Mouse (Mus musculus): ENCODE measurements at regions not wholly inside any gene's neighbourhood (a gene's known extent, or its start where the extent isn't known, plus 50 kb on each side); places are given as distances from the start of the nearest gene placed in this dataset.

DNA sequence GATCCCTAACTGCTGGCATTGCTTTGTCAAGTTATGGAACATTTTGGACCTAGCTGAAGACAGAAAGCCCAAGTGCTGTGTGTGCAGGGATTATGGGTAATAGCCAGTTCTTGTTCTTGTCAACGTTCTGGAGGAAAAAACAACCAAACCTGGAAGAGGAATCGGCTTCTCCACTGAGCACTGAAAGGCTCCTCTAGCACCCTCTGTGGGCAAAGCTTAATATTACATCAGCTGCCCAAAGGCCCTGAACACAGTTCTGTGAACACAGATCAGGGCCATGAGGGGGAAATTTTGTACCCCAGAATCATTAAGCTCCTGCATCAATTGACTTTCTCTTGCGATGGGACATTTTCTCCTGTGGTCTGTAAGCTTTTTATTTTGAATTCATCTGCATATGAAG is 112.9 kb upstream of the Map3k7 start:
- H3K79me2 ChIP-seq (ENCODE audit: control insufficient read depth, insufficient read depth): no peaks in the 10 kb centered on the region
- no peaks in the 10 kb centered on the region for H3K36me3 ChIP-seq (ENCODE audit: control insufficient read depth, insufficient read depth)
- no peak overlapping the region for H3K4me2 ChIP-seq (ENCODE audit: low read depth)
- H3K27me3 ChIP-seq (ENCODE audit: control insufficient read depth, insufficient read depth, insufficient read length): no peaks in the 10 kb centered on the region
- no peak overlapping the region for H3ac ChIP-seq (ENCODE audit: control insufficient read depth, insufficient read length)
- H3K4me3 ChIP-seq: no peak overlapping the region
- no peak for TF ChIP-seq MAX (IDR thresholded peaks at IDR 0.05; ENCODE audit: low read depth)
- TF ChIP-seq TCF12 (IDR thresholded peaks at IDR 0.05; ENCODE audit: insufficient read depth, poor library complexity, severe bottlenecking): no peak

- H3K79me2 ChIP-seq (ENCODE audit: control insufficient read depth, insufficient read depth): no peaks in the 10 kb centered on the region
- H3K4me2 ChIP-seq (ENCODE audit: low read depth): no peak overlapping the region
- H3K36me3 ChIP-seq (ENCODE audit: control insufficient read depth, insufficient read depth): no peaks in the 10 kb centered on the region
- TF ChIP-seq E2F4 (IDR thresholded peaks at IDR 0.05; ENCODE audit: insufficient read depth): no peak
- TF ChIP-seq SRF (IDR thresholded peaks at IDR 0.05; ENCODE audit: control insufficient read depth, insufficient read length, low read depth): no peak
- no peak for TF ChIP-seq MAX (IDR thresholded peaks at IDR 0.05; ENCODE audit: low read depth)
- no peak for TF ChIP-seq CEBPB (IDR thresholded peaks at IDR 0.05; ENCODE audit: insufficient read depth, poor library complexity, severe bottlenecking)
- TF ChIP-seq POLR2A (IDR thresholded peaks at IDR 0.05; ENCODE audit: insufficient read length, low read depth): no peak
- no peak for TF ChIP-seq POLR2AphosphoS2 (IDR thresholded peaks at IDR 0.05; ENCODE audit: insufficient read length, low read depth)
- TF ChIP-seq REST (IDR thresholded peaks at IDR 0.05; ENCODE audit: insufficient read depth, insufficient read length): no peak
- no peak for TF ChIP-seq TCF3 (IDR thresholded peaks at IDR 0.05; ENCODE audit: insufficient read length, low read depth)
- TF ChIP-seq USF1 (IDR thresholded peaks at IDR 0.05; ENCODE audit: low read depth): no peak
- no peak for TF ChIP-seq MYOD1 (IDR thresholded peaks at IDR 0.05; ENCODE audit: control insufficient read depth in 1 of 3, insufficient read length in 2 of 3, low read depth in 2 of 3)
- no peak for TF ChIP-seq MYOG (IDR thresholded peaks at IDR 0.05; ENCODE audit: control insufficient read depth in 1 of 3, insufficient read depth in 1 of 3, insufficient read length in 2 of 3, low read depth in 2 of 3)
- no peaks in the 10 kb centered on the region for H3K27me3 ChIP-seq (ENCODE audit: control insufficient read depth, insufficient read depth, insufficient read length)
- H3K4me3 ChIP-seq: no peak overlapping the region
- H3ac ChIP-seq (ENCODE audit: control insufficient read depth, insufficient read length): no peak overlapping the region
Measured at GRCm38 (mm10) chr4:31853851-31854250, 110.0 kb upstream of the Map3k7 start.

- no peak overlapping the region for H3K4me2 ChIP-seq (ENCODE audit: low read depth)
- no peaks in the 10 kb centered on the region for H3K36me3 ChIP-seq (ENCODE audit: control insufficient read depth, insufficient read depth)
- H3K79me2 ChIP-seq (ENCODE audit: control insufficient read depth, insufficient read depth): no peaks in the 10 kb centered on the region
- H3K27me3 ChIP-seq (ENCODE audit: control insufficient read depth, insufficient read depth, insufficient read length): no peaks in the 10 kb centered on the region
- H3ac ChIP-seq (ENCODE audit: control insufficient read depth, insufficient read length): no peak overlapping the region
- TF ChIP-seq MYOD1 (IDR thresholded peaks at IDR 0.05; ENCODE audit: control insufficient read depth in 1 of 3, insufficient read length in 2 of 3, low read depth in 2 of 3) (no peak), USF1 (IDR thresholded peaks at IDR 0.05; ENCODE audit: low read depth) (no peak), POLR2A (IDR thresholded peaks at IDR 0.05; ENCODE audit: insufficient read length, low read depth) (no peak), SRF (IDR thresholded peaks at IDR 0.05; ENCODE audit: control insufficient read depth, insufficient read length, low read depth) (no peak)
- no peak overlapping the region for H3K4me3 ChIP-seq
Measured at GRCm38 (mm10) chr4:31860389-31860788, 103.5 kb upstream of the Map3k7 start.

- H3K4me2 ChIP-seq (ENCODE audit: low read depth): no peak overlapping the region
- H3K27me3 ChIP-seq (ENCODE audit: control insufficient read depth, insufficient read depth, insufficient read length): no peaks in the 10 kb centered on the region
- no peak overlapping the region for H3ac ChIP-seq (ENCODE audit: control insufficient read depth, insufficient read length)
- no peaks in the 10 kb centered on the region for H3K36me3 ChIP-seq (ENCODE audit: control insufficient read depth, insufficient read depth)
- no peak overlapping the region for H3K4me3 ChIP-seq
- TF ChIP-seq TCF12 (IDR thresholded peaks at IDR 0.05; ENCODE audit: insufficient read depth, poor library complexity, severe bottlenecking): no peak
- TF ChIP-seq TCF3 (IDR thresholded peaks at IDR 0.05; ENCODE audit: insufficient read length, low read depth): no peak
- no peak for TF ChIP-seq CEBPB (IDR thresholded peaks at IDR 0.05; ENCODE audit: insufficient read depth, poor library complexity, severe bottlenecking)
- TF ChIP-seq MAX (IDR thresholded peaks at IDR 0.05; ENCODE audit: low read depth): no peak
- TF ChIP-seq SRF (IDR thresholded peaks at IDR 0.05; ENCODE audit: control insufficient read depth, insufficient read length, low read depth): no peak
- no peak for TF ChIP-seq USF1 (IDR thresholded peaks at IDR 0.05; ENCODE audit: low read depth)
- TF ChIP-seq MYOG (IDR thresholded peaks at IDR 0.05; ENCODE audit: control insufficient read depth in 1 of 3, insufficient read depth in 1 of 3, insufficient read length in 2 of 3, low read depth in 2 of 3): no peak
- TF ChIP-seq POLR2A (IDR thresholded peaks at IDR 0.05; ENCODE audit: insufficient read length, low read depth): no peak
- TF ChIP-seq POLR2AphosphoS2 (IDR thresholded peaks at IDR 0.05; ENCODE audit: insufficient read length, low read depth): no peak
- no peak for TF ChIP-seq REST (IDR thresholded peaks at IDR 0.05; ENCODE audit: insufficient read depth, insufficient read length)
- no peak for TF ChIP-seq E2F4 (IDR thresholded peaks at IDR 0.05; ENCODE audit: insufficient read depth)
- TF ChIP-seq MYOD1 (IDR thresholded peaks at IDR 0.05; ENCODE audit: control insufficient read depth in 1 of 3, insufficient read length in 2 of 3, low read depth in 2 of 3): no peak
- no peaks in the 10 kb centered on the region for H3K79me2 ChIP-seq (ENCODE audit: control insufficient read depth, insufficient read depth)
Measured at GRCm38 (mm10) chr4:31861172-31861571, 102.7 kb upstream of the Map3k7 start.

- TF ChIP-seq POLR2A (IDR thresholded peaks at IDR 0.05; ENCODE audit: insufficient read length, low read depth): no peak
- no peak for TF ChIP-seq SRF (IDR thresholded peaks at IDR 0.05; ENCODE audit: control insufficient read depth, insufficient read length, low read depth)
- TF ChIP-seq MAX (IDR thresholded peaks at IDR 0.05; ENCODE audit: low read depth): no peak
- no peak for TF ChIP-seq MYOG (IDR thresholded peaks at IDR 0.05; ENCODE audit: control insufficient read depth in 1 of 3, insufficient read depth in 1 of 3, insufficient read length in 2 of 3, low read depth in 2 of 3)
- no peak for TF ChIP-seq POLR2AphosphoS2 (IDR thresholded peaks at IDR 0.05; ENCODE audit: insufficient read length, low read depth)
- no peak for TF ChIP-seq TCF12 (IDR thresholded peaks at IDR 0.05; ENCODE audit: insufficient read depth, poor library complexity, severe bottlenecking)
- no peak for TF ChIP-seq REST (IDR thresholded peaks at IDR 0.05; ENCODE audit: insufficient read depth, insufficient read length)
- TF ChIP-seq E2F4 (IDR thresholded peaks at IDR 0.05; ENCODE audit: insufficient read depth): no peak
- TF ChIP-seq TCF3 (IDR thresholded peaks at IDR 0.05; ENCODE audit: insufficient read length, low read depth): no peak
- no peak for TF ChIP-seq CEBPB (IDR thresholded peaks at IDR 0.05; ENCODE audit: insufficient read depth, poor library complexity, severe bottlenecking)
- no peak for TF ChIP-seq USF1 (IDR thresholded peaks at IDR 0.05; ENCODE audit: low read depth)
- no peak for TF ChIP-seq MYOD1 (IDR thresholded peaks at IDR 0.05; ENCODE audit: control insufficient read depth in 1 of 3, insufficient read length in 2 of 3, low read depth in 2 of 3)
- H3K4me2 ChIP-seq (ENCODE audit: low read depth): no peak overlapping the region
- H3K79me2 ChIP-seq (ENCODE audit: control insufficient read depth, insufficient read depth): no peaks in the 10 kb centered on the region
- no peak overlapping the region for H3K4me3 ChIP-seq
- no peaks in the 10 kb centered on the region for H3K36me3 ChIP-seq (ENCODE audit: control insufficient read depth, insufficient read depth)
- H3K27me3 ChIP-seq (ENCODE audit: control insufficient read depth, insufficient read depth, insufficient read length): no peaks in the 10 kb centered on the region
- no peak overlapping the region for H3ac ChIP-seq (ENCODE audit: control insufficient read depth, insufficient read length)
Measured at GRCm38 (mm10) chr4:31872985-31873983, 90.6 kb upstream of the Map3k7 start.
